ENCODE assay signal across 7 mouse cellular contexts in the genomic region with DNA sequence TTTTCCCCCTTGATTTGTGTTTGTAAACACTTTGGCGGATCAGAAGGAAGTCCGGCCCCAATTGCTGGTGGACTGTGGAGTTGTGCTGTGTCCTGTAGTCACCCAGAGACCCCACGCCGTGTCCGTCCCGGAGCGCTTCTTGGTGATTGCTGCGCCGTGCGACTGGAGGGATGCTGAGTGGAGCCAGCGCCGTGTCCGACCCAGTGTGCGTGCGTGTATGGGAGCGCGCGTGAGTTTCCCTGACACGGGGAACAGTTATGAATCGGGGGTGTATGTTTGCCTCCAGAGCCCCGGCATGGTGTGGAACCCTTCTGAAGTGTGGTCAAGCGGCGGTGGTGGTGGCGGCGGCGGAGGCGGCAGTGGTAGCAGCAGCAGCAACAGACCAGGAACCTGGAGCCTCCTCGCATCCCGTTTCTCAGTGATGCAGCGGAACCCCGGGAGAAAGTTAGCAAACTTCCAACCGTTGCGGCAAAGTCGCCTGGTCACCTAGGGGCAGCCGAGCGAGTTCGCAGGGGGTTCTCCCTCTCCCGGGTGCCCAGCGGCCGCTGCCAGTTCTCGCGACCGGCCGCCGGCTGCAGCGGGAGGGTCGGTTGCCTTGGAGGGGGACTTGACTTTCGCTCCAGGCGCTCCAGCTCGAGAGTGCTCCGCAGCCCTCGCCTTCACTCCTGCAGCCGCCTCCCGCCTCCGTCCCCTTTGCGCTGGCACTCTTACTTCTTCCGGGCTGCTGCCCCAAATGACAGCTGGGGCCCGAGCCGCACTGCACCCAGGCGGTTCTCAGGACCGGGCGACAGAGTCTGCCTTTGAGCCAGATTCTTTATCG. TPM values are rescaled to one million over a fixed set of nuclear protein-coding genes. Genes with fewer than 3 reads are reported as not detected.
DNase-seq lines count a peak whose midpoint lies in the region; ATAC-seq and TF ChIP-seq lines count a peak whose summit lies in the region.

No protein-coding gene starts in this region.

- no peak for ATAC-seq in heart, embryonic 13.5 days (ENCODE audit: extremely low read depth, insufficient number of reproducible peaks, low FRiP score, low TSS enrichment)

- H3K4me3 ChIP-seq in ES-Bruce4 (ENCODE audit: low read depth, low read length) (peak overlapping the region; percentile 79), macrophage (ENCODE audit: inconsistent target) (peak overlapping the region; percentile 43)
- H3K4me3 ChIP-seq in embryonic facial prominence, embryonic 10.5 days: peak overlapping the region; percentile 77
- H3K4me3 ChIP-seq in heart, embryonic 13.5 days: peak overlapping the region; percentile 83

- H3K36me3 ChIP-seq in ES-Bruce4 (ENCODE audit: control insufficient read depth, insufficient read depth, low read length, poor library complexity, severe bottlenecking) (no peaks in the 10 kb centered on the region), macrophage (ENCODE audit: inconsistent target) (no peaks in the 10 kb centered on the region)
- no peaks in the 10 kb centered on the region for H3K36me3 ChIP-seq in embryonic facial prominence, embryonic 10.5 days (replicated peaks)
- no peaks in the 10 kb centered on the region for H3K36me3 ChIP-seq in heart, embryonic 13.5 days

- H3K4me1 ChIP-seq in ES-Bruce4 (ENCODE audit: control insufficient read depth, insufficient read depth, low read length): no peaks in the 10 kb centered on the region
- peaks cover 51% of the 10 kb centered on the region for H3K4me1 ChIP-seq in embryonic facial prominence, embryonic 10.5 days
- peaks cover 48% of the 10 kb centered on the region for H3K4me1 ChIP-seq in heart, embryonic 13.5 days

- no peak for TF ChIP-seq EP300 in ES-Bruce4 (IDR thresholded peaks at IDR 0.05; ENCODE audit: insufficient read depth, low read depth, low read length)

- WGBS in embryonic facial prominence, embryonic 10.5 days: under 1% methylated on average over 63 of the region's 63 CpGs
- WGBS in heart, embryonic 13.5 days: under 1% methylated on average over 62 of the region's 63 CpGs
- under 1% methylated on average over 63 of the region's 63 CpGs for WGBS in macrophage (ENCODE audit: missing documents)

- no peak for TF ChIP-seq POLR2A in ES-Bruce4 (IDR thresholded peaks at IDR 0.05; ENCODE audit: insufficient read depth, low read length)

- H3K9ac ChIP-seq in ES-Bruce4 (ENCODE audit: low read depth, poor library complexity, severe bottlenecking): peak overlapping the region; percentile 8; the same call in 1 of the 2 replicates
- H3K9ac ChIP-seq in heart, embryonic 13.5 days: peak overlapping the region; percentile 93

- H3K27me3 ChIP-seq in ES-Bruce4 (ENCODE audit: control insufficient read depth, insufficient read depth, low read length, poor library complexity, severe bottlenecking): peaks cover 17% of the 10 kb centered on the region
- H3K27me3 ChIP-seq in embryonic facial prominence, embryonic 10.5 days (replicated peaks; ENCODE audit: low read depth, poor library complexity, severe bottlenecking): peaks cover 86% of the 10 kb centered on the region
- peaks cover 36% of the 10 kb centered on the region for H3K27me3 ChIP-seq in heart, embryonic 13.5 days (replicated peaks)

- H3K4me2 ChIP-seq in heart, embryonic 13.5 days: peak overlapping the region; percentile 90

- no peak for TF ChIP-seq CTCF in ES-Bruce4 (IDR thresholded peaks at IDR 0.05; ENCODE audit: low read depth, low read length)

- no peaks in the 10 kb centered on the region for H3K79me2 ChIP-seq in macrophage (ENCODE audit: inconsistent target)

- peak; percentile 65 for DNase-seq in ZHBTc4 (ENCODE audit: low read depth, low spot score)
- peak; percentile 74 for DNase-seq in embryonic facial prominence, embryonic 10.5 days (ENCODE audit: low spot score)
- DNase-seq in kidney, postnatal 25 days: peak; percentile 11 to 45
- DNase-seq in right cerebral cortex, postnatal 4 days: peak; percentile 30

- peaks cover 4% of the 10 kb centered on the region; the same call in 1 of the 2 replicates for H3K9me3 ChIP-seq in ES-Bruce4 (replicated peaks; ENCODE audit: control insufficient read depth, insufficient read depth, low read length, poor library complexity, severe bottlenecking)
- no peaks in the 10 kb centered on the region for H3K9me3 ChIP-seq in embryonic facial prominence, embryonic 10.5 days
- H3K9me3 ChIP-seq in heart, embryonic 13.5 days: no peaks in the 10 kb centered on the region

- H3K27ac ChIP-seq in ES-Bruce4 (ENCODE audit: insufficient read depth, low read length) (no peak overlapping the region), macrophage (peak overlapping the region; percentile 32)
- H3K27ac ChIP-seq in embryonic facial prominence, embryonic 10.5 days (replicated peaks): peak overlapping the region; percentile 70
- peak overlapping the region; percentile 92 for H3K27ac ChIP-seq in heart, embryonic 13.5 days (replicated peaks)

RNA-seq across cellular contexts. Expression of gene Creb5, which starts 0.7 kb away (rescaled TPM):
- polyA plus RNA-seq in ES-Bruce4 (2011; ENCODE audit: insufficient read depth, insufficient read length, low read depth, missing spikeins) (6.1 and 9.2 TPM in 2 replicates), macrophage (2018) (8.9 to 13.8 TPM (median 9.7 TPM) in 3 replicates)
- 10.6 and 13.9 TPM in 2 replicates for polyA plus RNA-seq in embryonic facial prominence, embryonic 10.5 days (2016; fragmentation: Nextera tagmentation; extraction: Ambion mirVana)
- polyA plus RNA-seq in heart, embryonic 13.5 days (2015; fragmentation: Nextera tagmentation; extraction: Ambion mirVana): 31.1 and 33.0 TPM in 2 replicates
- 100 to 1,000 TPM in 24 of 26 experiments, 10 to 100 TPM in 2; 66.3 to 676 (median 308) TPM for total RNA-seq in macrophage (2018; cell fraction: chromatin; rRNA removed)
- total RNA-seq in macrophage (2018; cell fraction: cytosol; rRNA removed): 10 to 100 TPM; 18.5 to 62.0 (median 35.8) TPM
- 100 to 1,000 TPM in 25 of 26 experiments, 10 to 100 TPM in 1; 95.4 to 557 (median 252) TPM for total RNA-seq in macrophage (2018; cell fraction: nucleus; rRNA removed)
